Mouse (Mus musculus): ENCODE data around the gene Calhm3.

GRCm38 (mm10) chr19:47144154-47144553 is 13.4 kb downstream of the Calhm3 start, which contains the start of gene Calhm1:
- TF ChIP-seq CTCF (IDR thresholded peaks at IDR 0.05; ENCODE audit: low read depth), result no peak
- TF ChIP-seq EP300 (IDR thresholded peaks at IDR 0.05; ENCODE audit: low read depth), result no peak

All from liver, postnatal 0 days (tissue).